Mouse (Mus musculus) MEL (cell line): ENCODE measurements around the gene Lgi1. TPM values are rescaled to one million over a fixed set of nuclear protein-coding genes. Genes with fewer than 3 reads are reported as not detected.

ENCODE experiments used
- DNase-seq: peaks from one replicate; pipeline ENCODE4 v3.0.0; 2011; ENCODE audit warnings: low read depth, low spot score
- H3K27ac ChIP-seq: 2 replicates; pipeline ENCODE4 v1.5.1; 2012; ENCODE audit warnings: low read depth, mild to moderate bottlenecking, control low read depth, low read length, moderate library complexity; ENCODE audit not compliant: control insufficient read depth
- H3K27me3 ChIP-seq, 2 experiments: fragments of 150-350 bp in 1 of 2; sonication (generic) in 1 of 2; 2 replicates each; pipeline ENCODE4 v1.6.1; 2012; ENCODE audit warnings: low read length in 2 of 2, mild to moderate bottlenecking in 2 of 2, improper control_type of control experiment in 1 of 2, moderate library complexity in 1 of 2; ENCODE audit not compliant: insufficient read depth in 2 of 2, control insufficient read depth in 1 of 2
- H3K36me3 ChIP-seq, 2 experiments: 2 replicates each; pipeline ENCODE4 v1.6.1; 2012 to 2014; ENCODE audit warnings: low read length in 2 of 2, improper control_type of control experiment in 1 of 2, inconsistent platforms in 1 of 2, mild to moderate bottlenecking in 1 of 2; ENCODE audit not compliant: insufficient read depth in 2 of 2, control insufficient read depth in 1 of 2
- H3K4me1 ChIP-seq, 2 experiments: fragments of 150-350 bp in 1 of 2; sonication (generic) in 1 of 2; 2 replicates each; pipeline ENCODE4 v1.6.1; 2012; ENCODE audit warnings: low read length in 2 of 2, improper control_type of control experiment in 1 of 2, mild to moderate bottlenecking in 1 of 2; ENCODE audit not compliant: insufficient read depth in 2 of 2, control insufficient read depth in 1 of 2
- H3K4me3 ChIP-seq, 2 experiments: fragments of 150-350 bp in 1 of 2; sonication (generic) in 1 of 2; 2 replicates each; pipeline ENCODE4 v1.5.1; 2012; ENCODE audit warnings: low read depth in 2 of 2, low read length in 2 of 2, mild to moderate bottlenecking in 2 of 2, moderate library complexity in 2 of 2, control low read depth in 1 of 2, improper control_type of control experiment in 1 of 2; ENCODE audit not compliant: control insufficient read depth in 1 of 2, insufficient read depth in 1 of 2
- H3K79me2 ChIP-seq: 2 replicates; pipeline ENCODE4 v1.6.1; 2012; ENCODE audit warnings: mild to moderate bottlenecking, low read length, moderate library complexity; ENCODE audit not compliant: control insufficient read depth, poor library complexity, insufficient read depth
- H3K9ac ChIP-seq: 2 replicates; pipeline ENCODE4 v1.6.1; 2012; ENCODE audit warnings: low read depth, mild to moderate bottlenecking, control low read depth, low read length, moderate library complexity; ENCODE audit not compliant: control insufficient read depth, poor library complexity, severe bottlenecking
- H3K9me3 ChIP-seq: fragments of 150-350 bp; sonication (generic); replicated peaks from 2 replicates; pipeline ENCODE4 v1.6.1; 2012; ENCODE audit warnings: mild to moderate bottlenecking, low read length, improper control_type of control experiment, moderate library complexity; ENCODE audit not compliant: insufficient read depth
- CHD1 ChIP-seq: IDR thresholded peaks from 2 replicates; pipeline ENCODE4 v1.6.1; 2012; ENCODE audit warnings: low read depth, mild to moderate bottlenecking, inconsistent platforms, low read length, improper control_type of control experiment
- CHD2 ChIP-seq: IDR thresholded peaks from 2 replicates; pipeline ENCODE4 v1.6.1; 2011; ENCODE audit warnings: low read length, improper control_type of control experiment
- EP300 ChIP-seq, 2 experiments: IDR thresholded peaks; 2 replicates each; pipeline ENCODE4 v1.6.1; 2011; ENCODE audit warnings: improper control_type of control experiment in 2 of 2, low read length in 2 of 2, low read depth in 1 of 2, mild to moderate bottlenecking in 1 of 2
- GABPA ChIP-seq: IDR thresholded peaks from 2 replicates; pipeline ENCODE4 v1.6.1; 2012; ENCODE audit warnings: low read depth, mild to moderate bottlenecking, inconsistent platforms, low read length, improper control_type of control experiment, moderate library complexity
- MEF2A ChIP-seq: IDR thresholded peaks from 2 replicates; pipeline ENCODE4 v1.6.1; 2014; ENCODE audit warnings: low read depth, mild to moderate bottlenecking, inconsistent platforms, low read length, improper control_type of control experiment; ENCODE audit not compliant: poor library complexity, insufficient replicate concordance, severe bottlenecking; ENCODE audit errors: extremely low read depth
- MYC ChIP-seq: IDR thresholded peaks from 2 replicates; pipeline ENCODE4 v1.6.1; 2011; ENCODE audit warnings: low read depth, mild to moderate bottlenecking, low read length, improper control_type of control experiment, moderate library complexity
- NELFE ChIP-seq: IDR thresholded peaks from 2 replicates; pipeline ENCODE4 v1.6.1; 2011; ENCODE audit warnings: low read depth, low read length, improper control_type of control experiment
- NRF1 ChIP-seq: IDR thresholded peaks from 2 replicates; pipeline ENCODE4 v1.6.1; 2014; ENCODE audit warnings: low read depth, mild to moderate bottlenecking, inconsistent platforms, low read length, improper control_type of control experiment, moderate library complexity; ENCODE audit not compliant: poor library complexity, insufficient read depth, severe bottlenecking
- TAL1 ChIP-seq: IDR thresholded peaks from 2 replicates; pipeline ENCODE4 v1.6.1; 2012; ENCODE audit warnings: mild to moderate bottlenecking, inconsistent platforms, low read length, moderate library complexity, mixed read lengths
- USF1 ChIP-seq: IDR thresholded peaks from 2 replicates; pipeline ENCODE4 v1.6.1; 2014; ENCODE audit warnings: low read depth, mild to moderate bottlenecking, inconsistent platforms, low read length, improper control_type of control experiment, moderate library complexity
- ZMIZ1 ChIP-seq: IDR thresholded peaks from 2 replicates; pipeline ENCODE4 v1.6.1; 2012; ENCODE audit warnings: low read depth, mild to moderate bottlenecking, inconsistent platforms, low read length, improper control_type of control experiment, moderate library complexity
- ZNF384 ChIP-seq: IDR thresholded peaks from 2 replicates; pipeline ENCODE4 v1.6.1; 2012; ENCODE audit warnings: low read depth, mild to moderate bottlenecking, inconsistent platforms, low read length, improper control_type of control experiment
- polyA plus RNA-seq, 2 experiments: library from polyadenylated mRNA; stranded (reverse) in 1 of 2; unstranded in 1 of 2; fragments of >175 nt in 1 of 2; fragments of >200 nt in 1 of 2; gene quantifications; 2 replicates each; pipeline versions ENCODE4 v1.2.1 to v1.2.4; 2012; ENCODE audit warnings: low replicate concordance in 2 of 2, low read depth in 1 of 2; ENCODE audit not compliant: insufficient read length in 2 of 2, insufficient read depth in 1 of 2, missing spikeins in 1 of 2
- total RNA-seq: library from RNA; depleted of rRNA; stranded (reverse); fragments of 300-350 nt; gene quantifications from 2 replicates; pipeline ENCODE4 v1.2.3, GENCODE M21; 2012; rRNA removed

The Lgi1 gene
- total RNA-seq (not detected in 2 replicates), polyA plus RNA-seq (under 1 TPM in 1 of 2 experiments, not detected in 1; 0.01 TPM)

DNA sequence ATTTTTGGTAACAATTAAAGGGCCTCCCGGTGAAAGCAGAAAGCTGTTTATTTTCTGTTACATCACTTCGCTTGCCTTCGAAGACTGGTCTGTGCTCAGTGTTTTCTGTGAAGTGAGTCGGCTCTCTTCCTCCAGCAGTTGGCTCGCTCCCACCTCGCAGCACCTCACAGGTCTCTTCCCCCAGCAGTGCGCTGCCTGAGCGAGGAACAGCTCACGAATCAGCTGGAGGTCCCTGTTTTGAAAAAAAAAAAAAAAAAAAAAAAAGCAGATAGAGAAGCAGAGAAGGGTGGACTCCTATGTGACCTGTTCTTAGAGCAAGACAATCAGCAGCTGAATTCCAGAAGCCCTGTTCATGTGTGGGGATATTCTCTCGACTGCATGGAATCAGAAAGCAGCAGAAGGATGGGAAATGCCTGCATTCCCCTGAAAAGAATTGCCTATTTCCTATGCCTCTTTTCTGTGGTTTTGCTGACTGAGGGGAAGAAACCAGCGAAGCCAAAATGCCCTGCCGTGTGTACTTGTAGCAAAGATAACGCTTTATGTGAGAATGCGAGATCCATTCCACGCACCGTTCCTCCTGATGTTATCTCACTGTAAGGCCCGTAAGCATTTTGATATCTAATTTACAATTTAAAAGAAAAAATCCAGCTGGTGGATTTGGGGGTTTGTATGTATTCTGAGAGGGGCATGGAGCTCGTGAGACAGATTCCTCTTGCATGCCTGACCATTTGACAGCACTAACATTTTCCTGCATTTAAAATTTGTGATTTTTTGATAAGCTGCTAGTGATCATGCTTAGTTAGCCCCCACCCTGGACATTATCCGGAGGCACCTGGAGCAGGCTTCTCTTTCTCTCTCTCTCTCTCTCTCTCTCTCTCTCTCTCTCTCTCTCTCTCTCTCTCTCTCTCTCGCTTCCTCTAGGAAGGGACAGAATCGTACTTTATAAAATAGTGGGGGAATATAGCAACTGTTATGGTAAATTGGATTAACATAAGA lies at the start of gene Lgi1:
Lgi1 (plus strand) TSS at position 32 of the 996 bp plus-strand sequence.
- H3K9me3 ChIP-seq: no peaks in the 10 kb centered on the region
- no peaks in the 10 kb centered on the region for H3K79me2 ChIP-seq
- H3K4me1 ChIP-seq: peaks cover 0 to 2% of the 10 kb centered on the region in 2 experiments; a peak in 1 of 4 replicates
- DNase-seq: peak; percentile 7
- no peaks in the 10 kb centered on the region for H3K27me3 ChIP-seq
- H3K9ac ChIP-seq: no peak within 1 kb of the TSS
- no peak within 1 kb of the TSS for H3K4me3 ChIP-seq
- no peak within 1 kb of the TSS for H3K27ac ChIP-seq
- H3K36me3 ChIP-seq: no peaks in the 10 kb centered on the region
- TF ChIP-seq TAL1: no peak
- peak; percentile 42; the same call in 1 of the 2 replicates for TF ChIP-seq ZNF384
- TF ChIP-seq CHD1: no peak
- TF ChIP-seq, all 39 proteins: peak for 1

DNA sequence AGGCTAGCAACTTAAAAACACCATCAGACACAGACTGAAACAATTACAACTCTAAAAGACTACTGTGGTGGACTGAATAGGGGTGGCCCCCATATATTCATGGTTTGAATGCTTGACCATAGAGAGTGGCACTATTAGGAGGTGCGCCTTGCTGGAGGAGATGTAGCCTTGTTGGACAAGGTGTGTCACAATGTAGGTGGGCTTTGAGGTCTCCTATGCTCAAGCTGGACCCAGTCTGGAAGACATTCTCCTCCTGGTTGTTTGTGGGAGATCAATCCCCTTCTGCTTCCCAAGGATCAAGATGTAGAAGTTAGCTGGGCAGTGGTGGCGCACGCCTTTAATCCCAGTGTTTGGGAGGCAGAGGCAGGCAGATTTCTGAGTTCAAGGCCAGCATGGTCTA lies 46.6 kb upstream of the Lgi1 start:
- TF ChIP-seq NRF1 (no peak), USF1 (no peak), ZMIZ1 (no peak), CHD2 (no peak), NELFE (no peak), EP300 (IDR thresholded peaks at IDR 0.05; ENCODE audit: low read depth in 1 of 2, low read length in 2 of 2) (no peak), GABPA (no peak)
- TF ChIP-seq, all 39 proteins: peak for 0
- Histone ChIP-seq H3K27ac (no peak overlapping the region), H3K79me2 (no peaks in the 10 kb centered on the region), H3K4me1 (no peaks in the 10 kb centered on the region; a peak in 1 of 4 replicates), H3K27me3 (no peaks in the 10 kb centered on the region), H3K9me3 (no peaks in the 10 kb centered on the region), H3K9ac (no peak overlapping the region), H3K36me3 (no peaks in the 10 kb centered on the region), H3K4me3 (no peak overlapping the region)
- no peak for DNase-seq

DNA sequence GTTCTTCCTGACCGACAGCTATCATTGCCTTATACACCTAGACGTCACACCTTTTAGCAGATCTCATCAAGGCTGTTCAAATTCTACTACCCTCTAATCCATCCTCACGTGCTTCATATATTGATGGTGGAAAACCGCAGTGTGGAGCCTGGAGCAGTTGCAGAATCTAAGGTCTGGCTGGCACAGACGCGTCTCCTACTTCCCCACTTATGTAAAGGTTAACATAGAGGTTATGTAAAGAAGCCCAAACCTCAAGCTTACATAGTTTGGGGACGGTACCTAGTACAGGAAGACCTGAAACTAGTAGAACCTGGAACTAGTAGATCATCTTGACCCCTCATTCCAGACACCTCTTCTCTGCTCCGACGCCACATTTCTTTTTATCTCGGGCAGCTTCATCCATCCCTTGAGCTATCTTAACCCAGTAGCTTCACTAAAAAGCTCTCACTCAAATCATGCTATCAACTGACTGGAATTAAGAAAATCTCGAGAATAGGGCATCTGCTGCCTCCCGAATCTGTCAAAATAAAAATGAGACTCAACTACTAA lies 40.9 kb upstream of the Lgi1 start:
- Histone ChIP-seq H3K4me1 (peaks cover 0 to 6% of the 10 kb centered on the region in 2 experiments; a peak in 2 of 4 replicates), H3K27ac (peak overlapping the region; percentile 78), H3K4me3 (peak overlapping the region; percentile 72 to 95), H3K27me3 (no peaks in the 10 kb centered on the region; a peak in 1 of 4 replicates), H3K36me3 (peaks cover 0 to 4% of the 10 kb centered on the region in 2 experiments; a peak in 1 of 4 replicates), H3K9me3 (no peaks in the 10 kb centered on the region), H3K79me2 (peaks cover 2% of the 10 kb centered on the region; the same call in 1 of the 2 replicates), H3K9ac (peak overlapping the region; percentile 89)
- 0 out of 2 replicates have a peak, but pooled peaks have one; percentile 17 for TF ChIP-seq MYC
- no peak for TF ChIP-seq MEF2A
- peak; percentile 38 for DNase-seq
